Mouse (Mus musculus) brain, embryonic 14.5 days (tissue): Measurements from ENCODE around the gene Tmem39a. TPM values are rescaled to one million over a fixed set of nuclear protein-coding genes. Genes with fewer than 3 reads are reported as not detected.

Experiments
- DNase-seq: peaks from one replicate; pipeline ENCODE4 v3.0.0-alpha.2; 2011; ENCODE audit warnings: low read depth
- CTCF ChIP-seq: fragments of 200-500 bp; IDR thresholded peaks from 2 replicates; pipeline ENCODE4 v1.5.1; 2012; ENCODE audit warnings: inconsistent platforms, mild to moderate bottlenecking, moderate library complexity, borderline replicate concordance; ENCODE audit not compliant: insufficient read depth, insufficient read length; ENCODE audit errors: extremely low read depth
- POLR2A ChIP-seq: fragments of 200-500 bp; IDR thresholded peaks from 2 replicates; pipeline ENCODE4 v1.6.1; 2012; ENCODE audit warnings: mild to moderate bottlenecking, inconsistent platforms, borderline replicate concordance; ENCODE audit not compliant: poor library complexity, insufficient read depth, insufficient read length, severe bottlenecking; ENCODE audit errors: extremely low read depth
- polyA plus RNA-seq: library from polyadenylated mRNA; depleted of rRNA; stranded (reverse); fragments of >200 nt; gene quantifications from 2 replicates; pipeline ENCODE4 v1.2.3, GENCODE M21; 2012

The Tmem39a gene
- polyA plus RNA-seq, 1 experiment: 86.0 TPM

GRCm38 (mm10) chr16:38591506-38591905 lies 33.0 kb downstream of the Tmem39a start:
- no peak for DNase-seq
- TF ChIP-seq POLR2A: no peak
- no peak for TF ChIP-seq CTCF

- TF ChIP-seq CTCF: no peak
- TF ChIP-seq POLR2A: no peak
Measured at GRCm38 (mm10) chr16:38592026-38592678, 33.7 kb downstream of the Tmem39a start.

GRCm38 (mm10) chr16:38592946-38593345 lies 34.4 kb downstream of the Tmem39a start:
- DNase-seq: no peak
- TF ChIP-seq POLR2A (no peak), CTCF (no peak)

More at GRCm38 (mm10) chr16:38592026-38592678, 33.7 kb downstream of the Tmem39a start:
- peak; percentile 61 for DNase-seq

- TF ChIP-seq POLR2A: no peak
- no peak for TF ChIP-seq CTCF
- no peak for DNase-seq
Measured at GRCm38 (mm10) chr16:38594435-38594834, 35.9 kb downstream of the Tmem39a start.

GRCm38 (mm10) chr16:38596099-38596498 lies 37.6 kb downstream of the Tmem39a start:
- no peak for DNase-seq
- TF ChIP-seq POLR2A (no peak), CTCF (no peak)

- TF ChIP-seq CTCF (no peak), POLR2A (no peak)
- DNase-seq: no peak
Measured at GRCm38 (mm10) chr16:38596651-38597050, 38.2 kb downstream of the Tmem39a start.

- TF ChIP-seq CTCF (no peak), POLR2A (no peak)
- no peak for DNase-seq
Measured at GRCm38 (mm10) chr16:38598986-38599680, 40.6 kb downstream of the Tmem39a start.

- peak; percentile 53 for DNase-seq
- no peak for TF ChIP-seq POLR2A
- TF ChIP-seq CTCF: no peak
Measured at GRCm38 (mm10) chr16:38602989-38603804, 44.7 kb downstream of the Tmem39a start.

GRCm38 (mm10) chr16:38606509-38606908 lies 48.0 kb downstream of the Tmem39a start:
- no peak for TF ChIP-seq POLR2A
- TF ChIP-seq CTCF: no peak
- DNase-seq: no peak

- TF ChIP-seq POLR2A (no peak), CTCF (no peak)
Measured at GRCm38 (mm10) chr16:38608687-38609086, 50.2 kb downstream of the Tmem39a start.

GRCm38 (mm10) chr16:38609092-38609491 lies 50.6 kb downstream of the Tmem39a start:
- DNase-seq: no peak
- TF ChIP-seq POLR2A: no peak
- TF ChIP-seq CTCF: no peak

More at GRCm38 (mm10) chr16:38608687-38609086, 50.2 kb downstream of the Tmem39a start:
- DNase-seq: no peak

GRCm38 (mm10) chr16:38612646-38613045 lies 54.1 kb downstream of the Tmem39a start:
- no peak for TF ChIP-seq CTCF
- no peak for TF ChIP-seq POLR2A
- DNase-seq: no peak
